Mouse (Mus musculus): Measurements from ENCODE around the gene Plxdc1.

DNA sequence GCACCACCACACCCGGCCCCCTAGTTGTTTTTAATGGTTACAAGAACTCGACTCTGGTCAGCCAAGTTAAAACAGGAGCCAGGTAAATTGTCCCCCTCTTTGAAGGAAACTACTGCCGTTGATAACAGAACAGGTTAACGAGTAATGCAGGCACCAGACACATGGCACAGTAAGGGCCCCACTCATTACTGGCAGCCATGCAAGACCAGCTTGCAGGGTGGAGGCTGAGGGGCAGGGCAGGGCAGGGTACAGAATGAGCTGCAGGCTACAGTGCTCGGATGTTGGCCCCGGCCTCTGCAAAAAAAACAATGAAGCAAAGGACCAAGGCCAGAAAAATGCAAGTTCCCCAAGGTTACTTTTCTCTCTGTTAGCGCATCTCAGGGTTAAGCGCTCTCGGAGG is 62.6 kb downstream of the Plxdc1 start:
- no peak for TF ChIP-seq EP300 (optimal IDR thresholded peaks at IDR 0.05)
- no peak for TF ChIP-seq CTCF (IDR thresholded peaks at IDR 0.05; ENCODE audit: low read depth)

All from stomach, postnatal 0 days (tissue).